ENCODE assay signal across 8 mouse cellular contexts in the genomic region with DNA sequence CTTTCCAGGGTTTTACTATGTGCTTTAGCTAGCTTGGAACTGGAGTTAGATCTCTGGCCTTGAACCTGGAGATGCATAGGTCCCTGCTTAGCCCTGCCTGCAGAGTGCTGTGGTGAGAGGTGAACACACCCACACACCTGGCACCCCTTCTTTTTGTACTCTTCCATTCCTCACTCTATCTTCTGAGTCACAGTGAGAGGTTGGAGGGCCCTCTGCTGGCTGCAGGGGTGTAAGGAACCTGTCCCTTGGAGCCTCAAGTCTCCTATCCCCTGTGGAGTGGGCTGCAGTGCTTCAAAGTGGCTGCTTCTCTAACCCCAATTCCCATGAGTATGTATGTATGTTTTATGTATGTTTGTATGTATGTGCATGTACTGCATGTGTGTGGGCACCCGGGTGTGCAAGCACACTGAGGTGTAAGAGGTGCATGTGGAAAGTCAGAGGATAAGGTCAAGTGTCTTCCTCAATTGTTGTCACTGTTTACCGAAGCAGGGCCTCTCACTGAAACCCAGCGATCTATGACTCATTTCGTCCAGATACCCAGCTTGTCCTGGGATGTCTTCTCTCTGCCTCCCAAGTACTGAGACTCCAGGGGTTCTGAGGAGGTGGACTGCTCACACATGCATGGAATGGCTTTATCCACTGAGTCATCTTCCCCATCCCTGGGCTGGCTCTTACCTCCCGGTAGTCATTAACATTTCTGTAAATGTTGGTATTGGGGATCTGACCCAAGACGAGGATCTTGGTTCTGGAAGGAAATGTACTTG. TPM values are rescaled to one million over a fixed set of nuclear protein-coding genes. Genes with fewer than 3 reads are reported as not detected.
DNase-seq lines count a peak whose midpoint lies in the region; ATAC-seq and TF ChIP-seq lines count a peak whose summit lies in the region.

No protein-coding gene starts in this region.

- ATAC-seq in kidney, embryonic 14.5 days (ENCODE audit: low FRiP score, low TSS enrichment): no peak
- ATAC-seq in G1E (ENCODE audit: extremely low read depth, insufficient number of reproducible peaks, low FRiP score, poor library complexity, severe bottlenecking): no peak
- ATAC-seq in liver, embryonic 13.5 days (ENCODE audit: low read depth): no peak

- no peak overlapping the region for H3K27ac ChIP-seq in kidney, embryonic 14.5 days (ENCODE audit: low read depth, low read length)
- H3K27ac ChIP-seq in liver, embryonic 13.5 days: no peak overlapping the region

- no peak overlapping the region for H3K9ac ChIP-seq in kidney, embryonic 14.5 days (ENCODE audit: low read depth, low read length)
- no peak overlapping the region for H3K9ac ChIP-seq in liver, embryonic 13.5 days

- no peaks in the 10 kb centered on the region for H3K27me3 ChIP-seq in kidney, embryonic 14.5 days (ENCODE audit: control insufficient read depth, insufficient read depth, low read length)
- H3K27me3 ChIP-seq in G1E (ENCODE audit: insufficient read depth, low read length): peaks cover 32% of the 10 kb centered on the region
- 0 out of 2 replicates have a peak, but pooled peaks cover 4% of the 10 kb centered on the region for H3K27me3 ChIP-seq in liver, embryonic 13.5 days

- no peak overlapping the region for H3K4me3 ChIP-seq in kidney, embryonic 14.5 days (ENCODE audit: low read length)
- H3K4me3 ChIP-seq in G1E (ENCODE audit: low read depth, low read length): no peak overlapping the region
- H3K4me3 ChIP-seq in liver, embryonic 13.5 days (replicated peaks): no peak overlapping the region

- H3K36me3 ChIP-seq in kidney, embryonic 14.5 days (ENCODE audit: control insufficient read depth, insufficient read depth, low read length): no peaks in the 10 kb centered on the region
- no peaks in the 10 kb centered on the region for H3K36me3 ChIP-seq in G1E (replicated peaks)
- no peaks in the 10 kb centered on the region for H3K36me3 ChIP-seq in liver, embryonic 13.5 days

- intact Hi-C loops in gastrocnemius, postnatal 36 days (cut with DNase I): loop anchor here (5.0 to 10.0 kb wide), 2 partner anchors 56 to 254 kb away; no protein-coding TSS in a partner anchor

- WGBS in kidney, embryonic 14.5 days: 39% methylated on average over 6 of the region's 6 CpGs
- 36% methylated on average over 6 of the region's 6 CpGs for WGBS in liver, embryonic 13.5 days (ENCODE audit: insufficient replicate concordance)

- TF ChIP-seq POLR2A in brain, embryonic 14.5 days (IDR thresholded peaks at IDR 0.05; ENCODE audit: borderline replicate concordance, extremely low read depth, insufficient read depth, insufficient read length, poor library complexity, severe bottlenecking): no peak

- peak; percentile 17 for DNase-seq in kidney, adult 11 months
- DNase-seq in G1E (ENCODE audit: low spot score): no peak
- peak; percentile 37 for DNase-seq in brain, embryonic 14.5 days (ENCODE audit: low read depth)
- peak; percentile 82 for DNase-seq in induced T-regulatory cell, adult 2 months (ENCODE audit: low read depth)
- DNase-seq in liver, embryonic 13.5 days: peak; percentile 6
- peak; percentile 48 for DNase-seq in right cerebral cortex, postnatal 4 days
- DNase-seq in gastrocnemius, postnatal 36 days: no peak

- no peak overlapping the region for H3K4me2 ChIP-seq in kidney, embryonic 14.5 days (replicated peaks; ENCODE audit: low read depth, low read length)
- no peak overlapping the region for H3K4me2 ChIP-seq in liver, embryonic 13.5 days

- 0 out of 2 replicates have a peak, but pooled peaks have one; percentile 39 for TF ChIP-seq CTCF in G1E (IDR thresholded peaks at IDR 0.05; ENCODE audit: low read depth, low read length)
- TF ChIP-seq CTCF in brain, embryonic 14.5 days (IDR thresholded peaks at IDR 0.05; ENCODE audit: borderline replicate concordance, extremely low read depth, insufficient read depth, insufficient read length): peak; percentile 65

- H3K4me1 ChIP-seq in kidney, embryonic 14.5 days (ENCODE audit: control insufficient read depth, insufficient read depth, low read length): no peaks in the 10 kb centered on the region
- no peaks in the 10 kb centered on the region for H3K4me1 ChIP-seq in G1E (ENCODE audit: insufficient read depth, low read depth, low read length)
- no peaks in the 10 kb centered on the region for H3K4me1 ChIP-seq in liver, embryonic 13.5 days (replicated peaks)

- H3K9me3 ChIP-seq in kidney, embryonic 14.5 days (ENCODE audit: control insufficient read depth, low read length): no peaks in the 10 kb centered on the region
- no peaks in the 10 kb centered on the region for H3K9me3 ChIP-seq in G1E (replicated peaks)
- no peaks in the 10 kb centered on the region for H3K9me3 ChIP-seq in liver, embryonic 13.5 days (replicated peaks)

RNA-seq across cellular contexts. Expression of a gene that starts 26.3 kb away (rescaled TPM):
- 134 and 140 TPM in 2 replicates for polyA plus RNA-seq in kidney, embryonic 14.5 days (2014; fragmentation: Nextera tagmentation; extraction: Ambion mirVana)
- total RNA-seq in G1E (2014; fragmentation: Nextera tagmentation) (158 and 193 TPM in 2 replicates), G1E (2017) (95.5 and 112 TPM in 2 replicates)
- 81.6 and 95.9 TPM in 2 replicates for polyA plus RNA-seq in G1E (2012)
- polyA plus RNA-seq in brain, embryonic 14.5 days (2012; rRNA removed): 61.8 and 75.6 TPM in 2 replicates
- polyA plus RNA-seq in liver, embryonic 13.5 days (2015; fragmentation: Nextera tagmentation; extraction: Ambion mirVana): 54.3 and 57.7 TPM in 2 replicates
- 10 to 100 TPM; 24.7 to 26.6 TPM for total RNA-seq in gastrocnemius, postnatal 36 days (2021)

RNA-seq across cellular contexts. Expression of a gene that starts 41.2 kb away (rescaled TPM):
- polyA plus RNA-seq in kidney, embryonic 14.5 days (2014; fragmentation: Nextera tagmentation; extraction: Ambion mirVana): 0.69 and 1.3 TPM in 2 replicates
- 2.5 and 3.2 TPM in 2 replicates for total RNA-seq in G1E (2014; fragmentation: Nextera tagmentation)
- 0.22 and 1.1 TPM in 2 replicates for total RNA-seq in G1E (2017)
- polyA plus RNA-seq in G1E (2012): 0.10 and 0.24 TPM in 2 replicates
- polyA plus RNA-seq in brain, embryonic 14.5 days (2012; rRNA removed): 3.1 and 3.2 TPM in 2 replicates
- polyA plus RNA-seq in liver, embryonic 13.5 days (2015; fragmentation: Nextera tagmentation; extraction: Ambion mirVana): 0.09 and 0.20 TPM in 2 replicates
- under 1 TPM; 0.27 to 0.33 TPM for total RNA-seq in gastrocnemius, postnatal 36 days (2021)

RNA-seq across cellular contexts. Expression of a gene that starts 42.3 kb away (rescaled TPM):
- polyA plus RNA-seq in kidney, embryonic 14.5 days (2014; fragmentation: Nextera tagmentation; extraction: Ambion mirVana): 36.4 and 61.6 TPM in 2 replicates
- total RNA-seq in G1E (2014; fragmentation: Nextera tagmentation): 61.3 and 72.1 TPM in 2 replicates
- 67.4 and 73.2 TPM in 2 replicates for total RNA-seq in G1E (2017)
- 55.9 and 79.6 TPM in 2 replicates for polyA plus RNA-seq in G1E (2012)
- polyA plus RNA-seq in brain, embryonic 14.5 days (2012; rRNA removed): 64.7 and 66.2 TPM in 2 replicates
- 30.8 and 32.5 TPM in 2 replicates for polyA plus RNA-seq in liver, embryonic 13.5 days (2015; fragmentation: Nextera tagmentation; extraction: Ambion mirVana)
- 10 to 100 TPM; 83.0 to 98.3 TPM for total RNA-seq in gastrocnemius, postnatal 36 days (2021)

Comparison
In these comparisons a context has a peak if more than half of its experiments do, and no peak if none do; other contexts are left out.
1. DNase-seq: peak in kidney, adult 11 months (single experiment), brain, embryonic 14.5 days (single experiment), induced T-regulatory cell, adult 2 months (single experiment), liver, embryonic 13.5 days (single experiment) and right cerebral cortex, postnatal 4 days (single experiment); none in G1E (single experiment) and gastrocnemius, postnatal 36 days (0 of 2).